Mouse (Mus musculus): ENCODE measurements around the gene Ptprh.
A peak's percentile ranks its signal among the peaks of the same experiment; 100 is the strongest.

The Ptprh gene

DNA sequence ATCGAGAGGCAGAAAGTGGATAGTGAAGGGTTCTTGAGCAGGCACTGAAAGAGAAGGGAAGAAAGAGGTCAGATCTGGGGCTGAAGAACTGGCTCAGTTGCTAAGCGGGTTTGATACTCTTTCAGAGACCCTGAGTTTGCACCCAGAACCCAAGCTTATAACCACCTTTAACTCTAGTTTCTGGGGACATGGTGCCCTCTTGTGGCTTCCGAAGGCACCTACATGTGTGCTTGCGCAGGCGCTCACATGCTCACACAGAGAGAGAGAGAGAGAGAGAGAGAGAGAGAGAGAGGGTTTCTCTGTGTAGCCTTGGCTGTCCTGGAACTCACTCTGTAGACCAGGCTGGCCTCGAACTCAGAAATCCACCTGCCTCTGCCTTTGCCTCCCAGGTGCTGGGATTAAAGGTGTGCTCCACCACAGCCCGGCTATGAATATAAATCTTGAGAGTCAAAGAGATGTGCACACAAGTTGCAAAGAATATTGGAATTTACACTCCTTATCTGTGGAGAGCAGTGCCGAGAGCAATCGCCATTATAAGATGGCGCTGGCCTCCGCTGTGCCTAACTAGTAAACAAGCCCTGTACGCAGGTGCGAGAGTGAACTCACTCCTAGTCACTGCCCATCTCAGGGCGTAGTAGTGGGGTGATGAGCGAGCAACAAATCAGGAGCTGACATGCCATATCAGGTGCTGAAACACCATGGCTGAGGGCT lies 79.5 kb downstream of the Ptprh start, which contains the start of gene Tnni3:
TSS of gene Tnni3 (minus strand) at position 18 of the 711 bp plus-strand sequence.
- peak; percentile 50 for DNase-seq (ENCODE audit: low read depth, low spot score)

DNA sequence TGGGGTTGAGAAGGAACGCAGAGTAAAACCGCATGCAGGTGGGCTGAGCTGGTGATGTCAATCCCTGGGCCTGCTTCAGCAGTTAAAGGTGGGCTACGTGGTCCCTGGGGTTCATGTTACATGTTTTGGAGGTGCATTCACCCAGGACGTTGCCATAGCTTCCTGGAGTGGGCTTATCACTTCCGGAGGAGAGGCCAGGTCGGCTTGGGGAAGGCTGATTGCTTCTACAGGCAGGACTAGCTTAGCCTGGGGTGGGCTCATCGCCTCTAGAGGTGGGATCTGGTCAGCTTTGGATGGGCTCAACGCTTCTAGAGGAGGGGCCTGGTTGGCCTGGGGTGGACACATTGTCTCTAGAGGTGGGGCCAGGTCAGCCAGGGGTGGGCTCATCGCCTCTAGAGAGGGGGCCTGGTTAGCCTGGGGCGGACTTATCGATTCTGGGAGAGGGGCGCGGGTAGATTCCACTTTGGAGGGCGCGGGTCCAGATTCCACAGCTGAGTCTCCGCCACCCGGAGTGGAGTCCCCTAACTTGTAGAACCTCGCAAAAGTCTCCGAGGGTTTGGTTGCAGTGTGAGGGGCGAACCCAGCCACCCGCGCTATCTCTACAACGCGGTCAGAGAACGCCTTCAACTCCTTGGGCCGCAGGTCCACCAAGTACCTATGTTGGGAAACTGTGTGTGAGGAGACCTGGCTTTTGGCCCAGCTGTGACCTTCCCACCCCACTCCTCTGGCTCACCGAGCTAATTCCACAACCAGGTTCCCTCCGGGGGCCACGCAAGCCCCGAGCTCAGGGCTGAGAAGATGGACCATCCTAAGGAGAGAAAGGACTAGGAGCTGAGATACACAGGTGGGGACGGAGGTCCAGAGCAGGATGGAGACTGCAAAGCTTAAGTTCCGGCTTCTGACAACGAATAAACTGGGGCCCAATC lies 80.4 kb downstream of the Ptprh start:
- DNase-seq (ENCODE audit: low read depth, low spot score), result no peak

DNA sequence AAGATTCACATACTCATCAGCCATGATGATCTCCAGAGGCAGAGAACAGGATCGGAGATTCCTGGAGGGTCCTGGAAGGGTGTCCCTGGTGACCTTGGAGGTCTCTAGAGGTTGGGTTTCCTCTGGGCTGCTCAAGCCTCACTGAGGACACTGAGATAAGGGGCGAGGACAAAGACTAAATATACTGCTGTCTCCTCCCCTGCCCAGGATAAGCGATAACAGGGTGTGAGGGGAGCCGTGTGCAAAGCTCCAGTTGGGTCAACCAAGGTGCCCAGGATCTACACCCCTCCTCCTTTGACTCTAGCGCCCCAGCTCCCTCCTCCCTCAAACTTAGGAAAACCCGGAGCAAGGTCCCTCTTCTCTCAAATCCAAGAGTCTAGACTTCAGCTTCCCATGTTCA lies 81.5 kb downstream of the Ptprh start:
- DNase-seq (ENCODE audit: low read depth, low spot score), result no peak

DNA sequence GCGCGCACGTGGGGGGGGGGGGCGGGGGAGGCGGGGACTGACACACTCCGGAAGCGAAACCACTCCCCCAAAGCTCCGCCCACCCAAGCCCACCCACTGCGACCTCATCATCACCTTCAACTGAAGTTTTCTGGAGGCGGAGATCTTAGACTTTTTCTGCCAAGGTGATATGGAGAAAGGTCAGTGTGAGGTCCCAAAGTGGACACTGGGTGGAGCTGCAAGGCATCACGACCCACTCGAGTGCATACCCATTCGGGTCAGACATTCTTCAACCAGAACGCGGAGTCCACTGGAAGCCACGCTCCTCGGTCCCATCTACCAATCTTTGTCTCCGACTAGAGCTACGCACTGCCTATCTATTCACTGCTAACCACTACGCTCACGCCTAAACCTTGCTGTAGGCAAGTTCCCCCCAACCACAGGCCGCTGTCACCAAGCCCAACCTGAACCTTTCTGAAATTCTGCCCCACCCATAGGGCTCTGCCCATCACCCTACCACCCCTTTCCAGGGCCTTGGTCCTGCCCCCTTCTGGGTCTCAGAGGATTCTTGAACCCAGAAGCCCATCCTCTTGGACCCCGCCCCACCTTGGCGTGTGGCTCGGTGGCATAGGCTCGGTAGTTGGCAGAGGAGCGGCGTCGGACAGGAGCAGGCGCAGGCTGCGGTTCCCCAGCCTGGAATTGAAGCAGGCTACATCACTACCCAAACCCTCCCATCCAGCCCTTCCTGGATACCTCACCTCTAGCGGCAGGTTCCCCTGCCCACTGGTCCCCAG lies 82.4 kb downstream of the Ptprh start:
- no peak for DNase-seq (ENCODE audit: low read depth, low spot score)

DNA sequence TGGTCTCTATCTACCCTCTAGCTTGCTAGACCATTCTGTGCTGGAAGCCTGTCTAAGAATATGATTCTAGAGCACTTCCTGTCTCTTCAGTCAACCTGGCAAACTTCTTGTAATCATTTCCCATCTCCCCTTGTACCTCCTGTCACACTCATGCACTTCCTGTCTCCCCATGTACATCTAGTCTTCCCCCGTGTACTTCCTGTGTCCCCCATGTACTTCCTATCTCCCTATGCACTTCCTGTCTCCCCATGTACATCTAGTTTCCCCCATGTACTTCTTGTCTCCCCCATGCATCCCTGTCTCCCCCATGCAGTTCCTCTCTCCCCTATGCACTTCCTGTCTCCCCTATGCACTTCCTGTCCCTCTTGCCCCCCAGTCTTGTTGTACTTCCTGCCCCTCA lies 85.4 kb downstream of the Ptprh start:
- DNase-seq (ENCODE audit: low read depth, low spot score), result no peak

DNA sequence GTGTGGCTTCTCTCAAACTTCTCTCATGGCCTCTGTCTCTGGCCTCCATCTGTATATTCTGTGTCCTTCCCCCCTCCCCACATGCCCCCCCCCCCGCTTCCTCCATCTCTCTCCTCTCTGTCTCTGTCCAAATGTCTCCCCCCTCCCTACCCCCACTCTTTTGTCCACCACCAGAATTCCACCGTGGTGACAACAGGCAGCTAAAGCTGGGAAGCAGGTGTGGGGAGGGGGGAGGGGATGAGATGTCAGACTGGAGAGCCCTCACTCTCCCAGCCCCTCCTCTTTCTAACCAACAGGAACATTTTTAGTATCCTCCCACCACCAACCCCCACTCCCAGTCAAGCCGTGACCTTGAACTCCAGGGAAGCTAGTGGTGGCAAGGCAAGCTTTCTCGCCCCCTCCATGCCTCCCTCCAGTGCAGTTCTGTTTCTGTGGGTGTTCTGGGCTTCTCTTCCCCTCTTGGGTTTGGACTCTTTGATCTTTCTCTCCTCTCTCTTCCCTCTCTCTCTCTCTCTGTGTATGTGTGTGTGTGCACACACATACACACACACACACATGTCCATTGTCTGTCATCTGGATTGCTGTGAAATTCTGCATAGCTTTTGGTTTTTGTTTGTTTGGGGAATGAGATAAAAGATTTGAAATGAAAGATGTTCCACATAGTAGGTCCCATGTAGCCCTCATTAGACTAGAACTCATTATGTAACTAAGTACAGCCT lies 87.3 kb downstream of the Ptprh start, which contains the start of gene Tnnt1:
TSS of gene Tnnt1 (minus strand) at position 51 of the 719 bp plus-strand sequence.
- DNase-seq (ENCODE audit: low read depth, low spot score), result no peak

DNA sequence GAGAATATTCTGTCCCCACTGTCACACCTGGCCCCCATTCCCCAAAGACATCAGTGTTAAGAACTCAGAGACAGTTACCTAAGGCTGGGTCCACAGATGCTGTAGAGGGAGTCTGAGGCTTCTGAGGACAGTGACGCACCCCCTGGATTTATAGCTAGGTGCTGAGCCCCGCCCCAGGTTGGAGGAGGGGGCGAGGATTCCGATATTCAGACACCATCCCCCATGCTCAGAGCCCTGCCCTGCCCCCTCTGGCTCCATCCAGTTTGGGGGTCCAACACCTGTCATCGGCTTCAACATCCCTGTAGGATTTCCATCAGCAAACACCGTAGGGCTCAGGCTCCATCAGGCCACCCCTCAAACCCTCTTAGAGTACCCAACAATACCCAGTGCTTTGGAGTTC lies 88.0 kb downstream of the Ptprh start:
- no peak for DNase-seq (ENCODE audit: low read depth, low spot score)

DNA sequence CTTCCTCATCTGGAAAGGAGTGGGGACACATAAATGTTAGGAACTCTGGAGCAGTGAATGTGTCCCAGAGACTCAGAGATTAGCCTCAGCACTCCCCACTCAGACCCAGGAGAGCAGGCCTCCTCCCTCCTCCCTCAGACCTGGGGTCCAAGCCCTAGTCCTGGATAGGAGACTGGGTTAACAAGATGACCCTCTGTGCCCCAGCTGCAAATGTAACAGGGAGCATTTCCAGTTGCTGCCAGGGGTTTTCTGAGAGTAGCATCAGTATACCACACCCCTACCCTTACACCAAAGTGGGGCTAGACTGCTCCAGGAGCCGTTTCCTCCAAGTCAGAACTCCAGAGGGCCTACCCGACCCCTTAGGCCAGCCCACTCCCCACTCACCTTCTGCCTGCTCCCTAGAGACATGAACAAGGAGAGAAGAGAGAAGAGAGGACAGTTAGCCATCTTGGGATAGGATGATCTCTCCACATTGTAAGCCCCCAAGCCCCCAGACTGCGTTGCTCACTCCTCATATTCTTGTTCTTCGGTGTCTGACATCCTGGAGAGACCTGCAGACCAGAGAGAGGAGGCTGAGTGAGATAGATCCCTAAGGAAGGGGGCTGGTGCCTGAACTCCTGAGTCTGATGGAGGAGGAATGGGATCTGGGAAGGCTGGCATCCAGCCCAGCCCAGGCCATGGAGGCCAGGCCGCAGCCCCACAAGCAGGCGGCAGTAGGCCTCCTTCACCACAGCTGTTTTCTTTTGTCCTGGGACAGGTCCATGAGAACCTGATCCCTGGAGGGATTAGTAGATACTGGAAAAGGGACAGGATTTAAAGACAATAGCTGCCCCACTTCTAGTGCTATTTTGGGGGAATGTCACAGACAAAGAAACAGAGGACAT lies 89.8 kb downstream of the Ptprh start:
- no peak for DNase-seq (ENCODE audit: low read depth, low spot score)

DNA sequence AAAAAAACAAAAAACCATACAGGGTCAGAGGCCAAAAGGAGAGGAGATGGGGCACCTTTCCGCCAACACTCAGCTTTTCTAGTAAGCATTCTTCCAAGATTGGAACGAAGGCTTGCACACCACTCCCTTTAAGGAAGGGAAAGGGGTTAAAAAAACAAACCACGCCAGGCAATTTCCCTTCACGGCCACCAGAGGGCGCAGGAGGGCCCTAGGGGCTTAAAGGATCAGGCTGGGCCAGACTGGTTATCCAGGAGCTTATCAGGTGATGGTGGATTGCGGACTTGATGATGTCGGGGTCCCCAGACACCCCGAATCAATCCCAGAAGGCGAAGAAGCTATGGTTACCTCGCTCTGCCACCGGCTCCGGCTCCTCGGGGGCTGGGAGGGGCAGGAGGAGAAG lies 90.6 kb downstream of the Ptprh start:
- DNase-seq (ENCODE audit: low read depth, low spot score), result peak; percentile 46

DNA sequence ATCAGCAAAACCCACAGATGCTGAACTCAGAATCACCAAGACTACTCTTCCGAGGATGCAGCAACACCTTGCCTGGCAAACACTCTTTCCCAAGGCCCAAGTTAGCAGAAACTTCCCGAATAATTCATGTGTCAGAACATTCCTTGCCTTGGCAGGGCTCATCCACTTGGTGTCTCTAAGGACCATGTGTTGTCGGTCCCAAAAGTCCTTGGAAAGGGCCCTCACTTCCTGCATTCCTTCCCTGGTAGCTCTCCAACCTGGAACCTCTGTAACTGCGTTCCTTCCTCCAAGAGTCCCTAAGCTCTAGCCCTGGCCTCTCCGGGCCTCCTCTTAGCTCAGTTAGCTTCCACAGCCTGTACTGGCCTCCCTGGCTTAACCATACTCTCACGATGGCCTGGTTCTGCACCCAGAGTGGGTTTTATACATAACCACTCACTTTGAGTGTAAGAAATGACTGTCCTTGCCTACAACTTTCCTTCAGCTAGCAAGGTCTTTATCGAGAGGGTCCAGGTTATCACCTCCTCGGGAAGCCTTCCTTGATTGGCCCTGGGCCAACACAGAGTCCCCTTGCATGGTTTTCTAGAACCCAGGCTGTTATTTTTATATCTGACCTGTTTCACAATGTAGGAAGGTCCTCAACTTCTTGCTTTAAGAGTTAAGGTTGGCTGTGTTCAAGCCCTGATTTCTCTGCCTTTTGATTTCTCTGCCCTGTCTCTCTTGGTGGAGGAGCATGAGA lies 92.2 kb downstream of the Ptprh start:
- DNase-seq (ENCODE audit: low read depth, low spot score), result no peak

DNA sequence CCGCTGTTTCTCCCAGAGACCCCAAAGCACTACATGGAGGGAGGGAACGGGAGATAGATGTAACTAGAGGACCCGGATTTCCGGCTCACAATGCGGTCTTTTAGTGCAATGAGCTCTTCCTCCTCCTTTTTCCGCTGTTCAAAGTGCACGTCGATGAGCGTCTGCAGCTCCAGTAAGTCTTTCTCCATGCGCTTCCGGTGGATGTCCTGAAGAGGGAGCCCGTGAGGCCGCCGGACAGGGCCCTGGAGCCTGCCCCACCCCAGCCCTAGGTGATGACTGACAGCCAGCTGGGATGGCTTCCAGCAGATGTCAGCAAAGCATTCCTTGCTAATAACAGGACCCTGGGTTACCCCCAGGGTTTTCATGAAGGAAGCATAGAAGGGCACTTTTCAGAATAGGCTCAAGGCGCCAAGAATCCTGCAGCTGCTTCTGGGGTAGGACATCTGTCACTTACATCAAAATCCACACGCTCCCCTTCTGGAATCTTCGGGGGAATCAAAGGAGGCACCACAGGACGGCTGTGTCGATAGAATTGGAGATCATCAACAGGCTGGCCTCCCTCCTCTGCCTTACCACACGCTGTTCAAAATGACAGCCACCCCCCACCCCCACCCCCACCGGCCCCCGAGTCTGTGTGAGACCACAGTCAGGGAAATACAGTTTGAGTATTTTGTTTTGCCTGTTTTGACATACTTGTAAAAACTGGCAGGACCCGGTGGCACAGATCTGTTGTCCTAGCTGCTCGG lies 93.8 kb downstream of the Ptprh start:
- peak; percentile 59 for DNase-seq (ENCODE audit: low read depth, low spot score)

DNA sequence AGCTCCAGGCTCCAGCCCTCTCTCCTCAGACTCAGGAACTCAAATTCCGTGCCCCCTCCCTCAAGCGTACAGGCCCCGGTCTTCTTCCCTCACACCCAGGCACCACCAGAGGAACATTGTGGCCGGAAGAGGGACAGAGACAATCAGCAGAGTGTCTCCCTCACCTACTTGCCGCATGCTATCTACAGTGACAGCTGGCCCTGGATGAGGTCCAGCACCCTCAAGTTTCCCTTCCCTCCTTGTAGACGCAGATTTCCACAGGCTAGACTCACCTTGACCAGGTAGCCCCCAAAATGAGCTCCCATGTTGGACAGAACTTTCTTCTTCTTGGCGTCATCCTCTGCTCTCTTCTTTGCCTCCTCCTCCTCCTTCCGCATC lies 95.1 kb downstream of the Ptprh start:
- DNase-seq (ENCODE audit: low read depth, low spot score), result no peak

DNA sequence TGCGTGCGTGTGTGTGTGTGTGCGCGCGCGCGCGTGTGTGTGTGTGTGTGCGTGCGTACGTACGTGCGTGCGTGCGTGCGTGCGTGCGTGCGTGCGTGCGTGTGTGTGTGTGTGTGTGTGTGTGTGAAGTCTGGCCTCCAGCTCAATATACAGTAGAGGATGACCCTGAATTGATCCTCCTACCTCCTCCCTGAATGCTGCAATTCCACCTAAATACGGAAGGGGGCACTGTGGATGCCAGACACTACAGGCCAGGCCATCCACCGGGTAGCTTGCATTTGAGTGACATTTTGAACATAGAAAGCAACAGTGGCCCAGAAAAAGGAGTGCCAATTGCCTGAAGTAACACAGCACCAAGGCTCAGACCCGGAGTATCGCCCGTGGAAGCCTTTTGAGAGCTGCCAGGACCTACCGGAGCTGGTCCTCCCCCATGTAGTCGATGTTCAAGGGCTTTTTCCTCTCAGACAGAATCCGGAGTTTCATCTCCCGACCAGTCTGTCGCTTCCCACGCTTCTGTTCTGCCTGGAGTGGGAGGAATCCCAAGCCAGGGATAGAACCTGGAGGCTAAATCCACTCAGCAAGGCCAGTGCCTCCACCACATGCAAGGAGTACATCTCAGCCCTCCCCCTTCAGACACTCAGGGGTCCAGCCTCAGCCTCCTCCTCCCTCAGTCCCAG lies 95.6 kb downstream of the Ptprh start:
- no peak for DNase-seq (ENCODE audit: low read depth, low spot score)

DNA sequence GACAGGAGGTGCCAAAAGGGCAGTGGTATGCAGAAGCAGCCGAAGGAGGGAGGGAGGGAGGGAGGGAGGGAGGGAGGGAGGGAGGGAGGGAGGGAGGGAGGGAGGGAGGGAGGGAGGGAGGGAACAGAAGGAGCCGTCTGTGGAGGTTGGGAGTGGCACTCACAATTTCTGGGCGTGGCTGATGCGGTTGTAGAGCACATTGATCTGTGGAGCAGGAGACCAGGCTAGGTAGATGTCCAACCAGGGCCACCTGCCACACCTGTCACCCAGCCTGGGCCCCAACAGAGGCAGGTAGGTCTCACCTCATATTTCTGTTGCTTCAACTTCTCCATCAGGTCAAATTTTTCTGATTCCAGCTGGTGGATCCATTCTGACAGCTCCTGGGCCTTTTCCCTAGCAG lies 96.6 kb downstream of the Ptprh start:
- DNase-seq (ENCODE audit: low read depth, low spot score), result no peak

DNA sequence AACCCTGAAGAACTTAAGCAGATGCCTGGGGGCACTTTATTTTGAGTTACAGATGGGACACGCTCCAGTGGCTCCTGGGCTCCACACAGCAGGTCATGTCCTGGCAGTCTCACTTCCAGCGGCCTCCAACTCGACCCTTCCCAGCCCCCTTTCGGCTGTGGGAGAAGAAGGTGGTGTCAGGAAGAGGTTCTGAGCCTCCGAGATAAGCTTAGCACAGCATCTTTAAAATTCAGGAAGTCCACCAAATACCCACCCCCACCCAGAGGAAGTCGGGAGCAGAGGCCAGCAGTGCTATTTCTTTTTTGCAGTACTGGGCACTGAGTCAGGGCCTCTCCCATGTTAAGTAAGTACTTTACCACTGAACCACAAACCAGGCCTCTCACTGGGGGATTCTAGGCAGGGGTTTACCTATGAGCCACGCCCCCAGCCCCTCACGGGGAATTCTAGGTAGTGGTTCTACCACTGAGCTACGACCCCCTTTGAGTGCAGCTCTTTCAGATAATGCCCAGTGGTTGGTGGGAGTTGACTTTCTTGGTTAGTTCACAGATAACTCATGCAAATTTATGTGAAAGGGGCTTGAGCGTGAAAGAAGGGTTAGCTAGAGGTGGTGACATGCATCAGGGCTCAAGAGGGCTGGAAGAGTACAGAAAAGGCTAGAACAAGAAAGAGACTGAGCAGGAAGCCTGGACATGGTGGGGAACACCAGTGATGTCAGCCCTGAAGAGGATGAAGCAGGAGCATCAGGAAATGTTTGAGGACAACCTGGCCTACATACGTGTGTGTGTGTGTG lies 99.0 kb downstream of the Ptprh start:
- DNase-seq (ENCODE audit: low read depth, low spot score), result no peak

DNA sequence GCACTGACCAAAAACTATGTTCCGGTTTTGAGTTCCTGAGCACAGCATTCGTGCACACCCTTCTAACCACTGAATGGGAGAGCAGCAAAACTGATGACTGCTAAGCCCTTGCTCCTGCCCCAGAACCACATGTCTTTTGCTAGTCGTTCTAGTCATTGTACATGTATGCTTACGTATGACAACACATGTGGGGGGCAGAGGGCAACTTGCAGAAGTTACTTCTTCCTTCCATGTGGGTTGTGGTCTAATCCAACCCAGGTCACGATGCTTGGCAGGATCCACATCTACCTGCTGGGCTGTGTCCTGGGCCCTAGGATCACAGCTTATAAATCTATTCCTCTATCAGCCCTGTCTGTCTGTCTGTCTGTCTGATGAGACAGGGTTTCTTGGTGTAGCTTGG lies 100.0 kb downstream of the Ptprh start:
- DNase-seq (ENCODE audit: low read depth, low spot score), result no peak

DNA sequence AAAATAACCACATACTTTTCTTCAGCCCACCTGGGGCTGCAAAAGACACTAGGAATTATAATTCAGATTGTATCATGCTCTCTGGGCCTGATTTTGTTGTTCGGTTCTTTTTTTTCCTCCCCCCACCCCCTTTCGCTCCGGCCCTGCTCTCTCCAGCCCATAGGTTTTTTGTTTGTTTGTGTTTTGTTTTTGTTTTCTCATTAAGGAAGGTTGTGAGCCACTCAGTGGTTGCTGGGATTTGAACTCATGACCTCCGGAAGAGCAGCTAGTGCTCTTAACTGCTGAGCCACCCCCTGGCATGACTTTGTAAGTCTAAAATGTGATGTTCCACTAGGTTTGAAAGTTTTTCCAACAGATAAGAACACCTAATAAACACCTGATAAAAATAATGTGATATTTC lies 100.7 kb downstream of the Ptprh start:
- no peak for DNase-seq (ENCODE audit: low read depth, low spot score)

Data from retina, adult 2 months (tissue).